Mouse (Mus musculus): ENCODE results near the gene Nprl2.

The Nprl2 gene

GRCm38 (mm10) chr9:107541474-107542351 lies at the start of gene Nprl2, which contains the start of gene Cyb561d2:
Gene Nprl2 (plus strand): TSS chr9:107542226.
Gene Cyb561d2 (minus strand): TSS chr9:107542193.
- peak; percentile 94 for DNase-seq (ENCODE audit: low spot score)

GRCm38 (mm10) chr9:107493511-107493910 lies 48.5 kb upstream of the Nprl2 start:
- no peak for DNase-seq (ENCODE audit: low spot score)

GRCm38 (mm10) chr9:107494238-107494637 lies 47.8 kb upstream of the Nprl2 start:
- DNase-seq (ENCODE audit: low spot score): no peak

- no peak for DNase-seq (ENCODE audit: low spot score)
These were observed 45.7 kb upstream of the Nprl2 start for GRCm38 (mm10) chr9:107496359-107496758.

GRCm38 (mm10) chr9:107500708-107501286 lies 41.2 kb upstream of the Nprl2 start:
- DNase-seq (ENCODE audit: low spot score): no peak

DNA sequence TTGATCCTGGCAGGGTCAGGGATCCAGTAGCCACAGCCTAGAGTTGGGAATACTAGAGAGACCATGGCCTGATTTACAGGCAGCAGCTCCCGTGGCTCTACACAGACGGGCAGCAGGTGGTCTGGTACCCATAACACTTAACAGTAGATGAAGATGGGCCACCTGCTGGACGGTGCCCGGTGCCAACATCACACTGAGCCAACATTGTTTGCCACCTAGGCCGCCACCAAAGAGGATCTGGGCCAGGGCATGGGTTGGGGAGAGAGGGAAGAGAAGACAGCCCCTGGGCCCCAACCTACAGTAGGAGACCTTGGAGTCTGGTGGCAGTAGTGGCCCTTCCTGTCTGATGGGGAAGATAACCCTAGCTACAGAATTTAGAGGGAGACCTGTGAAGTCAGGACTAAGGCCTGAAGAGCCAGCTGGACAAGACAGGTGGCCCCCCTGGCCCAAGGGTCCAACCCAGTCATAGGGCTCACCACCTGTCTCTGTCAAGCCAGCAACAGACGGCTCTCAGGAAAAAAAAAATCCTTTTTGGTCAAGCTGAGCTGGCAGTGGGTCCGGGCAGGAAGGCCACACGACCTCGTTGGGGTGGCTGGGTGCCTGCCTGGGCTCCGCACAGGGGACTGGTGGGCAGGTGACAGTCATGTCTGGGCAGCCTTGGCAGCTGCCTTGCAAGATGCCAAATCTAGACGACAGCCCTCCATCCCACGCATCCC lies 39.7 kb upstream of the Nprl2 start:
- no peak for DNase-seq (ENCODE audit: low spot score)

- DNase-seq (ENCODE audit: low spot score): peak; percentile 10
These were observed 37.1 kb upstream of the Nprl2 start for GRCm38 (mm10) chr9:107504662-107505537.

DNA sequence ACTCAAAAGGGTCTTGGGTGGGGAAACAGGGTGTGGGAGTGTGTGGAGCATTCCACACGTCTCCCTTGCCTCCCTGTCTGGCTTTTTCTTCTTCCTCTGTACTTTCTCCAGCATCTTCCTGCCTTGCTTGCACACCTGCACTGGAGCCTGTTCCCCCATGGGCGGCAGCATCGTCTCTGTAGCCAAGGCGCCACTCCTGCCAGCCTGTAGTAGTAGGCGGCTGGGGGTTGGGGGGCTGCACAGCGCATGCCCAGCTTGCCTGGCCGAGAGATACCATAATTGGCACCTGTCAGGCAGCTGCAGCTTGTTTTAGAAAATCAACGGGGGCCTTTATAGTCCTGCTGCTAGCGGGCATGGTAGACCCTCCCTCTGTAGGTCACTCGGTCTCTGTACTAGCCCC lies 33.8 kb upstream of the Nprl2 start:
- no peak for DNase-seq (ENCODE audit: low spot score)

- no peak for DNase-seq (ENCODE audit: low spot score)
These were observed 31.5 kb upstream of the Nprl2 start for GRCm38 (mm10) chr9:107510384-107511100.

GRCm38 (mm10) chr9:107511436-107511835 lies 30.6 kb upstream of the Nprl2 start:
- no peak for DNase-seq (ENCODE audit: low spot score)

DNA sequence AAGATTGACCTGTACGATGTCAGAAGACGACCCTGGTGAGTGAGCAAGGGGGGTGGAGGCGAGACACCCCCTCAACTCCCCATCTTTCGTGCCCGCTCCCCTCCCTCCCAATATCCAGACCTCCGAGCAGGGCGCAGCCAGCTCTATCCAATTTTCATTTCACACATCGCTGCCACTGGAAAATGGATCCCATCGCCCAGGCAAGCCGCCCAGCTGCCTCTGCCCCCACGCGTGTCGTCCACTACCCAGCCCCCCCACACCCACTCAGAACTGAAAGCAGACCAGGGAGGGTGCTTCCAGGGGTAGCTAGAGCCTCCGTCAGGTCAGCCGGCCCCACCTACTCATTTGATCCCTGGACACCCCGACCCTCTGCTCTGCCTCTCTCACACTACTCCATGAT lies 29.7 kb upstream of the Nprl2 start:
- no peak for DNase-seq (ENCODE audit: low spot score)

DNA sequence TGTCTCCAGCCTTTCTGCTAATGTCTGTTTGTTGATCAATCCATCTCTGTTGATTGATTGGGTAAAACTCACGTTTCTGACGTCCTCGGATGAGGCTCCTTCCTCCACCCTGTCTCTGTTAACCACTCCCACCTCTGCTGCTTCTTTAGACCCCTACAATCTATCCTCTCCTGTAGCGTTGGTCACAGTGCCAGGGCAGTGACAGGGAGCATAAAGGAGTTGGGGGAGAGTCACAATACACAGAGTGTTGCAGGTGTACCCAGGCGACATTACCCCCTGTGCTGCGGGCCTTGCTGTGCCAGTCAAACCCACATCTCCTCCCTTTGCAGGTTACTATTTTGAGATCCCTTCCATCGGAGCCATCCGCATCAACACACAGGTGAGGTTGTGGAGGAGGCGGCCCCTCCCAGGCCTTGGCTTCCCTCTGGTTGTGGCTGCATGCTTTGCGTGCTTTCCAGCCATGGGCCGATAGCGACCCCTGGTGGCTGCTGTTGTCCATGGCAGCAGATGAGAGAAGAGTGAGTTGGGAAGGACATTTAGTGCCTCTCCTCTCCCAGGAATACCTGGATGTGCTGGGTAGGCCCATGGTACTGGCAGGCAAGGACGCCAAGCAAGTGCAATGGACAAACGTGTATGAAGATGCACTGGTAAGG lies 27.6 kb upstream of the Nprl2 start:
- peak; percentile 72 for DNase-seq (ENCODE audit: low spot score)

GRCm38 (mm10) chr9:107520331-107520730 lies 21.7 kb upstream of the Nprl2 start:
- no peak for DNase-seq (ENCODE audit: low spot score)

- no peak for DNase-seq (ENCODE audit: low spot score)
These were observed 20.8 kb upstream of the Nprl2 start for GRCm38 (mm10) chr9:107521190-107521589.

GRCm38 (mm10) chr9:107521711-107522399 lies 20.2 kb upstream of the Nprl2 start:
- no peak for DNase-seq (ENCODE audit: low spot score)

DNA sequence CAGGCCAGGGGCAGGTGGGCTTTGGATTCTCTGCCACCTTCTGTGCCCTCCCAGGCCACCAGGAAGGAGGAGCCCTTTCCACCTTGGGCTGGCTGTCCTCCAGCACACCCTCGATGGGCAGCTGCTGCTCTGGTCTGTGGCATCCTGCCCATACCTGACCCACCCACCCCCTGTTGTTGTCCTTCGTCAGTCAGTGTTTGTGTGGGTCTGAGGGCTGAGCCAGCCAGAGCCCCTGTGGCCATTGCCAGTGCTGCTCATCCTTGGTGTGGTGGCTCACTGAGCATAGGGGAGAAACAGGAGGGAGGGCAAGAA lies 19.7 kb upstream of the Nprl2 start:
- DNase-seq (ENCODE audit: low spot score): no peak

DNA sequence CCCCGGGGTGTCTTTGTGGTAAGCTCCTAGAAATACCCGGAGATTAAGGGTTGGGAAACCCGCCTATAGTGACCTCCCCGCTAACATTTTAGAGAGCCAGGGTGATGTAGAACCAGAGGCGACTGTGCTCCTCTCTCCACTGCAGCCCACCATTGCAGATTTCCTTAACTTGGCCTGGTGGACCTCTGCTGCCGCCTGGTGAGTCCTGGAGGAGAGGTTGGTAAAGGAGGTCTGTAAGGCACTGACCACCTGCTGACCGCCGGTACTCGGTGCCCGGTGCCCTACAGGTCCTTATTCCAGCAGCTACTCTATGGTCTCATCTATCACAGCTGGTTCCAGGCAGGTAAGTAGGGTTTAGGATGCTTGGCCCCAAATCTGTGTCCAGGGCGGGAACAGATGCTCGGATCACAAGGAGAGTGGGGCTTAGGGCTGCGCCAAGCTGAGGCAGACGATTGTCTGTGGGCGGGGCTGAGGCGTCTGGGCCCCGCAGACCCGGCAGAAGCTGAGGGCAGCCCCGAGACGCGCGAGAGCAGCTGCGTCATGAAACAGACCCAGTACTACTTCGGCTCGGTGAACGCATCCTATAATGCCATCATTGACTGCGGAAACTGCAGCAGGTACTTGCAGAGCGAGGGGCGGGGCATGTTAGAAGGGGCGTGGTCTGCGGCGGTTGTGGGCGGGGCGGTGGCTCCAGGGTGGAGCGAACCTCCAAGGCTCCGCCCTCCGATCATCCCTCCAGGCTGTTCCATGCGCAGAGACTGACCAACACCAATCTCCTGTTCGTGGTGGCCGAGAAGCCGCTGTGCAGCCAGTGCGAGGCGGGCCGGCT lies 15.6 kb upstream of the Nprl2 start:
- no peak for DNase-seq (ENCODE audit: low spot score)

DNA sequence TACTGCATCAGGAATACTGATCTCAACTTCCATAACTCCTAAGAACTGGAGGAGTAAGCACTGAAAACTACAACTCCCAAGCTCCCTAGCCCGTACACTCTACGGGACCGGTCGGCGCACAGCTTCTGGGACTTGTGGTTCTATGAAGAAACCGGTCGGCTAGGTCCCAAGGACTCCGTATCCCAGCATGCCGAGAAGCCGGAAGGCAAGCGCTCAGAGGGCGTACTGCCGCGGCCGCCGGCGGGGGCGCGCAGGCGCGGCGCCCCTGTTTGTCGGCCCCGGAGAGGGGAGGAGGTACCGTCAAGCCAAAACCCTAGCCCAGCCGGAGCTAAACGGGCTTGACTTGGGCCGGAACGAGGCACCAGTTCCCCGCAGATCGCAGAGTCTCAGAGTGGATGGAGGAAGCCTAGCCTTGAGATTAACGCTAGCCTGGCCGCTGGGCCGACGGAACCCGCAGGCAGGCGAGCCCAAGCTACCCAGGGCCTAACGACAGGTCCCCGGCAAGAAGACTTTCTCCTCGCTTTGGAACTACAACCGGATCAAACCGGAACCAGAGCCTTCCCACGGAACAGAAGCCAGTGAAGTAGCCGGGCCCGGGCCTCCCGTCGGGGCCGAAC lies 8.1 kb upstream of the Nprl2 start, which contains the start of gene Tmem115:
TSS of gene Tmem115 (plus strand) at position 155 of the 617 bp plus-strand sequence.
- peak; percentile 96 for DNase-seq (ENCODE audit: low spot score)

All from adipocyte (in vitro differentiated cells).